8 mouse cellular contexts compared by ENCODE assay signal in the genomic region with DNA sequence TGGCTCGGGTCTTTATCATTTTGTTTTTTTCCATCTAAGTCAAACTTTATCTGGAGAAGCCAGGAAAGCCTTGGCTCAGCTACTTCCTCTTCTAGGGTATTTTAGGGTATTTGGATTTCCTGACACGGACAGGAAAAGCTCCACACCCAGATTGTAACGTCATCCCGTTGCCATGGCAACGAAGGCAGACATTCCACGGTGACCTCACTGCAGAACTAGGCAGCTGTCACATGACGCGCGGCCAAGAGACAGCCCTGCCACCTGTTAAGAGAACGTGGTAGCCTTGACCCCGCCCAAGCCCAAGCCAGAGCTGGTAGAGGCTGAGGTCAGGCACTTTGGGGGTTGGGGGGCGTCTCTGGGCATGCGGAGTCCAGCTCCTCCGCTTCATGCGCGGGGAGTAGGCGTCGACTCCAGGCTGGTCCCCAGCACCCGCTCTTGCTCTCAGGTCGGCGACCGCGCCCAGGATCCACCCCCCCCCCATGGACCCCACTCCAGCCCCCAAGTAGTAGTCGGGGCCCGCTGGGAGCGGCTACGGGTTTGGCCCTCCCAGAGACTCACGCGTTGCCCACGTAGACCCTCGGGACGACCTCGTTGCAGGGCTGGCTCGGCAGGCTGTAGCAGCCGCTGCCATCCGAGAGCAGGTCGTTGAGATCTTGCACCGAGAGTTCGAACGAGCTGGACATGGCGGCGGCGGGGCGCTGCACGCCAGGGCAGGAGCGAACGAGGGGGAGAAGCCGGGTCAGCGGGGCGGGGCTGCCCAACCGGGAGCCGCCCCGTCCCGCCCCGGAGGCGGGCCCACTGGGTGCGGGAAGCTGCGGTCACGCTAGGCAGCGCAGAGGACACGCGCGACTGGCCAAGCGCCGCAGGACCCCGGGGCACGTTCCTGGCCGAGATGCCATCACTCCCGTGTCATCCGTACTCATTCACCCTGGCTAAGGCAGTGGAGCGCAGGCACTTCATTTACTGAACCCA. TPM values are rescaled to one million over a fixed set of nuclear protein-coding genes. Genes with fewer than 3 reads are reported as not detected.
DNase-seq lines count a peak whose midpoint lies in the region; ATAC-seq and TF ChIP-seq lines count a peak whose summit lies in the region.

TSS of gene Cfap97d1 (plus strand) at position 226 of the 972 bp plus-strand sequence.

- peak; percentile 55; the same call in 1 of the 2 replicates for TF ChIP-seq EP300 in ES-Bruce4 (IDR thresholded peaks at IDR 0.05; ENCODE audit: insufficient read depth, low read depth, low read length)
- TF ChIP-seq EP300 in liver, embryonic 14.5 days (IDR thresholded peaks at IDR 0.05; ENCODE audit: low read depth), result 0 out of 2 replicates have a peak, but pooled peaks have one; percentile 7

- peak; percentile 58 for DNase-seq in c-Kit-positive CD71-positive TER-119-negative erythroid progenitor cells, embryonic 14.5 days (ENCODE audit: low read depth)
- peak; percentile 95 for DNase-seq in forebrain, embryonic 11.5 days (ENCODE audit: low spot score)
- peak; percentile 97 to 98 for DNase-seq in kidney, postnatal 36 days
- peak; percentile 70 to 80 (median 72) for DNase-seq in liver, embryonic 14.5 days (ENCODE audit: low read depth in 3 of 3, low spot score in 3 of 3)
- peak; percentile 92 for DNase-seq in neural tube, embryonic 10.5 days (ENCODE audit: extremely low spot score, low spot score)

- H3K27ac ChIP-seq in ES-Bruce4 (ENCODE audit: insufficient read depth, low read length), result no peak within 1 kb of the TSS
- H3K27ac ChIP-seq in forebrain, embryonic 11.5 days (ENCODE audit: low read depth, low read length), result no peak within 1 kb of the TSS; the same call in 1 of the 2 replicates
- H3K27ac ChIP-seq in heart, embryonic 16.5 days (ENCODE audit: low read length), result peak within 1 kb of the TSS; percentile 96
- no peak within 1 kb of the TSS for H3K27ac ChIP-seq in liver, embryonic 14.5 days
- H3K27ac ChIP-seq in stomach, embryonic 15.5 days, result peak within 1 kb of the TSS; percentile 64

- peak; percentile 76 for ATAC-seq in forebrain, embryonic 11.5 days (replicated peaks; ENCODE audit: low FRiP score)
- ATAC-seq in heart, embryonic 16.5 days (replicated peaks; ENCODE audit: extremely low read depth, insufficient read depth, low FRiP score), result peak; percentile 86
- peak; percentile 76 for ATAC-seq in liver, embryonic 14.5 days (ENCODE audit: insufficient read depth)
- ATAC-seq in stomach, embryonic 15.5 days (ENCODE audit: insufficient read depth, low FRiP score, low read depth), result peak; percentile 75

- no peaks in the 10 kb centered on the region for H3K9me3 ChIP-seq in ES-Bruce4 (replicated peaks; ENCODE audit: control insufficient read depth, insufficient read depth, low read length, poor library complexity, severe bottlenecking)
- no peaks in the 10 kb centered on the region for H3K9me3 ChIP-seq in forebrain, embryonic 11.5 days (ENCODE audit: control insufficient read depth, low read length)
- no peaks in the 10 kb centered on the region for H3K9me3 ChIP-seq in heart, embryonic 16.5 days (replicated peaks; ENCODE audit: control insufficient read depth, low read length)
- no peaks in the 10 kb centered on the region for H3K9me3 ChIP-seq in liver, embryonic 14.5 days (ENCODE audit: control insufficient read depth, low read length)
- H3K9me3 ChIP-seq in stomach, embryonic 15.5 days, result no peaks in the 10 kb centered on the region

- peak; percentile 7 for TF ChIP-seq POLR2A in ES-Bruce4 (IDR thresholded peaks at IDR 0.05; ENCODE audit: insufficient read depth, low read length)

- 1% methylated on average over 67 of the region's 71 CpGs for WGBS in forebrain, embryonic 11.5 days
- WGBS in heart, embryonic 16.5 days, result under 1% methylated on average over 71 of the region's 71 CpGs
- WGBS in liver, embryonic 14.5 days (ENCODE audit: insufficient replicate concordance), result under 1% methylated on average over 69 of the region's 71 CpGs
- under 1% methylated on average over 71 of the region's 71 CpGs for WGBS in stomach, embryonic 15.5 days

- no peaks in the 10 kb centered on the region for H3K27me3 ChIP-seq in ES-Bruce4 (ENCODE audit: control insufficient read depth, insufficient read depth, low read length, poor library complexity, severe bottlenecking)
- peaks cover 5% of the 10 kb centered on the region for H3K27me3 ChIP-seq in forebrain, embryonic 11.5 days (ENCODE audit: control insufficient read depth, insufficient read depth, low read length)
- H3K27me3 ChIP-seq in heart, embryonic 16.5 days (ENCODE audit: control insufficient read depth, insufficient read depth, low read length), result no peaks in the 10 kb centered on the region
- H3K27me3 ChIP-seq in liver, embryonic 14.5 days (ENCODE audit: control insufficient read depth, insufficient read depth, low read length), result peaks cover 13% of the 10 kb centered on the region
- no peaks in the 10 kb centered on the region for H3K27me3 ChIP-seq in stomach, embryonic 15.5 days (replicated peaks)

- no peaks in the 10 kb centered on the region for H3K36me3 ChIP-seq in ES-Bruce4 (ENCODE audit: control insufficient read depth, insufficient read depth, low read length, poor library complexity, severe bottlenecking)
- H3K36me3 ChIP-seq in forebrain, embryonic 11.5 days (ENCODE audit: control insufficient read depth, insufficient read depth, low read length), result no peaks in the 10 kb centered on the region
- peaks cover 7% of the 10 kb centered on the region for H3K36me3 ChIP-seq in heart, embryonic 16.5 days (ENCODE audit: control insufficient read depth, insufficient read depth)
- H3K36me3 ChIP-seq in liver, embryonic 14.5 days (replicated peaks; ENCODE audit: control insufficient read depth, insufficient read depth, low read depth), result no peaks in the 10 kb centered on the region
- H3K36me3 ChIP-seq in stomach, embryonic 15.5 days, result no peaks in the 10 kb centered on the region

- H3K4me1 ChIP-seq in ES-Bruce4 (ENCODE audit: control insufficient read depth, insufficient read depth, low read length), result peaks cover 6% of the 10 kb centered on the region
- H3K4me1 ChIP-seq in forebrain, embryonic 11.5 days (replicated peaks; ENCODE audit: control insufficient read depth, insufficient read depth, low read length), result 0 out of 2 replicates have a peak, but pooled peaks cover 5% of the 10 kb centered on the region
- H3K4me1 ChIP-seq in heart, embryonic 16.5 days (ENCODE audit: control insufficient read depth, insufficient read depth, low read length), result peaks cover 33% of the 10 kb centered on the region
- H3K4me1 ChIP-seq in liver, embryonic 14.5 days (replicated peaks; ENCODE audit: control insufficient read depth in 2 of 2, insufficient read depth in 2 of 2, low read length in 1 of 2), result peaks cover 4 to 9% of the 10 kb centered on the region in 2 experiments
- H3K4me1 ChIP-seq in stomach, embryonic 15.5 days, result peaks cover 12% of the 10 kb centered on the region; the same call in 1 of the 2 replicates

- peak within 1 kb of the TSS; percentile 82 for H3K4me3 ChIP-seq in ES-Bruce4 (ENCODE audit: low read depth, low read length)
- H3K4me3 ChIP-seq in forebrain, embryonic 11.5 days (ENCODE audit: low read depth, low read length), result peak within 1 kb of the TSS; percentile 60
- peak within 1 kb of the TSS; percentile 76 for H3K4me3 ChIP-seq in heart, embryonic 16.5 days (ENCODE audit: low read length)
- peak within 1 kb of the TSS; percentile 59 to 61 for H3K4me3 ChIP-seq in liver, embryonic 14.5 days (ENCODE audit: insufficient read depth in 1 of 2, low read depth in 2 of 2, low read length in 2 of 2)
- H3K4me3 ChIP-seq in stomach, embryonic 15.5 days (replicated peaks), result peak within 1 kb of the TSS; percentile 56

- H3K4me2 ChIP-seq in forebrain, embryonic 11.5 days (ENCODE audit: low read depth, low read length, severe bottlenecking), result peak within 1 kb of the TSS; percentile 99
- peak within 1 kb of the TSS; percentile 94 for H3K4me2 ChIP-seq in heart, embryonic 16.5 days (ENCODE audit: low read depth, low read length)
- H3K4me2 ChIP-seq in liver, embryonic 14.5 days (ENCODE audit: low read depth), result peak within 1 kb of the TSS; percentile 83
- H3K4me2 ChIP-seq in stomach, embryonic 15.5 days, result peak within 1 kb of the TSS; percentile 93

- no peak for TF ChIP-seq CTCF in ES-Bruce4 (IDR thresholded peaks at IDR 0.05; ENCODE audit: low read depth, low read length)
- no peak for TF ChIP-seq CTCF in liver, embryonic 14.5 days (IDR thresholded peaks at IDR 0.05; ENCODE audit: low read depth)

- peak within 1 kb of the TSS; percentile 61 for H3K9ac ChIP-seq in ES-Bruce4 (ENCODE audit: low read depth, poor library complexity, severe bottlenecking)
- H3K9ac ChIP-seq in forebrain, embryonic 11.5 days (ENCODE audit: low read length), result peak within 1 kb of the TSS; percentile 65
- peak within 1 kb of the TSS; percentile 90 for H3K9ac ChIP-seq in heart, embryonic 16.5 days (ENCODE audit: low read length)
- H3K9ac ChIP-seq in liver, embryonic 14.5 days (replicated peaks), result peak within 1 kb of the TSS; percentile 53
- peak within 1 kb of the TSS; percentile 30; the same call in 1 of the 2 replicates for H3K9ac ChIP-seq in stomach, embryonic 15.5 days

RNA-seq across cellular contexts. Expression of gene Cfap97d1, which starts in this region (rescaled TPM):
- not detected in 2 replicates for polyA plus RNA-seq in ES-Bruce4 (2011; ENCODE audit: insufficient read depth, insufficient read length, low read depth, missing spikeins)
- not detected in 2 replicates for polyA plus RNA-seq in forebrain, embryonic 11.5 days (2014; fragmentation: Nextera tagmentation; extraction: Ambion mirVana)
- not detected in 2 replicates for polyA plus RNA-seq in heart, embryonic 16.5 days (2015; fragmentation: Nextera tagmentation; extraction: Ambion mirVana)
- not detected in 2 replicates for polyA plus RNA-seq in liver, embryonic 14.5 days (2012; rRNA removed)
- polyA plus RNA-seq in liver, embryonic 14.5 days (2014; fragmentation: Nextera tagmentation; extraction: Ambion mirVana), result not detected in 2 replicates
- polyA plus RNA-seq in stomach, embryonic 15.5 days (2015; fragmentation: Nextera tagmentation; extraction: Ambion mirVana), result not detected in 2 replicates

Comparison
In these comparisons a context has a peak if more than half of its experiments do, and no peak if none do; other contexts are left out.
1. Peak in DNase-seq, ATAC-seq, H3K4me3 ChIP-seq, H3K9ac ChIP-seq and H3K4me2 ChIP-seq in forebrain, embryonic 11.5 days; RNA of the gene not detected or under 1 TPM.
2. Peak in ATAC-seq, H3K4me3 ChIP-seq, H3K27ac ChIP-seq, H3K9ac ChIP-seq and H3K4me2 ChIP-seq in heart, embryonic 16.5 days; RNA of the gene not detected or under 1 TPM.
3. Peak in DNase-seq, ATAC-seq, H3K4me3 ChIP-seq, H3K9ac ChIP-seq and H3K4me2 ChIP-seq in liver, embryonic 14.5 days; RNA of the gene not detected or under 1 TPM.
4. Peak in ATAC-seq, H3K4me3 ChIP-seq, H3K27ac ChIP-seq, H3K9ac ChIP-seq and H3K4me2 ChIP-seq in stomach, embryonic 15.5 days; RNA of the gene not detected or under 1 TPM.
5. H3K9ac ChIP-seq: peak in every context shown above with its lines; median percentile 90 in heart, embryonic 16.5 days; 65 in forebrain, embryonic 11.5 days; 61 in ES-Bruce4; 53 in liver, embryonic 14.5 days; 30 in stomach, embryonic 15.5 days.